Mouse (Mus musculus): ENCODE results near the gene Ctnnbl1. TPM values are rescaled to one million over a fixed set of nuclear protein-coding genes. Genes with fewer than 3 reads are reported as not detected.
A peak's percentile ranks its signal among the peaks of the same experiment; 100 is the strongest.

The Ctnnbl1 gene
- polyA plus RNA-seq, 1 experiment: 28.3 TPM

DNA sequence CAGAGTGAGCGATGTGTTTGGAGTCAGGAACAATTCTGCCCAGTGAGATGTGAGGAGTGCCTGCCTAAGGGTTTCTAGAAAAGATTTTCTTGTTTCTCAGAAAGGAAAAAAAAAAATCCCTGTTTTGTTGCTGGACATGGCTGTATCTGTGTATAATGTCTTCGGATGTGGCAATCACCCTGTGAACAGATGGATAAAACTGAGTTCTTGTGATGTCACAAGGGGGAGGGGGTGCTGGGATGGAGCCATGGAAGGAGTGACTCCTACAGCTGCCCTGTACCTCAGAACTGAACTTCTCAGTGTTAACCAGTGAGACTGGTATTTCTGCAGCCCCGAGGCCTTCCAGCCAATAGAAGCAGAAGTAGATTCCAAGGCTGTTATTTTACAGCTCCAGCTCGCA is 18.8 kb upstream of the Ctnnbl1 start:
- Histone ChIP-seq H3K4me3 (ENCODE audit: extremely low read depth, insufficient read depth, insufficient read length) (no peak overlapping the region), H3K36me3 (ENCODE audit: control insufficient read depth, insufficient read depth, low read length) (no peaks in the 10 kb centered on the region), H3K27ac (ENCODE audit: insufficient read depth, low read length) (no peak overlapping the region), H3K4me1 (ENCODE audit: control insufficient read depth, insufficient read depth, insufficient read length) (no peaks in the 10 kb centered on the region), H3K27me3 (ENCODE audit: control insufficient read depth, insufficient read depth, low read length) (no peaks in the 10 kb centered on the region)
- no peak for DNase-seq (ENCODE audit: low read depth in 1 of 2, low spot score in 2 of 2)
- TF ChIP-seq POLR2A (IDR thresholded peaks at IDR 0.05; ENCODE audit: low read depth, low read length) (no peak), CTCF (IDR thresholded peaks at IDR 0.05; ENCODE audit: extremely low read depth, insufficient read depth, insufficient read length, insufficient replicate concordance) (no peak)
- 80% methylated on average over 4 of the region's 4 CpGs for WGBS

DNA sequence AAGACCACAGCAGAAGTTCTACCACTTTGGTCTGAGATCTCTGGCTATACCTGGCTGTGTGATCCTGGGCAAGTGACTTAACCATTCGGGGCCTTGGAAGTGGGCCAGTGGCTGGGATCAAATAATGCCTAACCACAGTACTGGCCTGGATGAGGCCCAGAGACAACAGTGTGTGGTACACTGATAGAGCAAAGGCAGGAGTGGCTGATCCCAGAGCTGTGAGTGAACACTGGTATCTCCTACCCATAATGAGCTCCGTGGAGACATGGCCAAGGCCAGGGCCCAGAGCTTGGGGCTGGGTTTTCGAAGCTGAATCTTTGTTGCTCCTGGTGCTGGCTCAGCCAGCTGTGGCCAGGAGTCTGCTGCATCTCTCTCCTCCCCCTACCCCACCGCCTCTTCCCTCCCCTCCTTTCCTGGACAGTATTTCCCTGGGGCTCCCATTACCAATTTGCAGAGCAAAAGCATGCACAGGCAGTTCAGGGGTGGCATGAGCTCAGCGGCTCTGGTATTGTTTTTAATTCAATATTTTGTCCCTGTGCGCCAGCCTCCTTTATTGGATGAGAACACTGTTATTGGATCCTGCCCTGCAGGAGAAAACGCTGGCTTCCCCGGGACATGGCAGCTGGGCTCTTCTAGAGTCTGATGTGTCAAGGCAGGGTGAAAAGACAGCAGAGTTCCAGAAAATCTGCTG is 13.2 kb upstream of the Ctnnbl1 start:
- Histone ChIP-seq H3K4me3 (ENCODE audit: extremely low read depth, insufficient read depth, insufficient read length) (no peak overlapping the region), H3K4me1 (ENCODE audit: control insufficient read depth, insufficient read depth, insufficient read length) (no peaks in the 10 kb centered on the region), H3K36me3 (ENCODE audit: control insufficient read depth, insufficient read depth, low read length) (no peaks in the 10 kb centered on the region), H3K27me3 (ENCODE audit: control insufficient read depth, insufficient read depth, low read length) (no peaks in the 10 kb centered on the region), H3K27ac (ENCODE audit: insufficient read depth, low read length) (no peak overlapping the region)
- TF ChIP-seq CTCF (IDR thresholded peaks at IDR 0.05; ENCODE audit: extremely low read depth, insufficient read depth, insufficient read length, insufficient replicate concordance): no peak
- no peak for TF ChIP-seq POLR2A (IDR thresholded peaks at IDR 0.05; ENCODE audit: low read depth, low read length)
- WGBS: 81% methylated on average over 8 of the region's 8 CpGs
- no peak for DNase-seq (ENCODE audit: low read depth in 1 of 2, low spot score in 2 of 2)

DNA sequence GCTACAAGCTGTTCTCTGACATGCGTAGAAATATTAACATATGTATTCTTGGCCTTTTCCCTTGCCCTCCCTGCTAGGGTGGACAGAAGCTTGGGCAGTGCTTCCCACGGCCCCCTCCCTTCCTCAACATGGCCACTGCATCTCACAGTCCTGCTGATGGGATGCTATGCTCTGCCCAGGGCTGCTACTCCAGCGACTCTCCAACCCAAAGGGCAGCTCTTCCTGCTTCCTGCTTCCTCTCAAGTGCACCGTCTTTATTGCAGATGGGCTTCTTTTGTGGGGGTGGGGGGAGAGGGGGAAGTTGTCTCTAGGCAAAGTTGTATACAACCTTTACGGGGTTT is 12.7 kb upstream of the Ctnnbl1 start:
- Histone ChIP-seq H3K4me1 (ENCODE audit: control insufficient read depth, insufficient read depth, insufficient read length) (no peaks in the 10 kb centered on the region), H3K27ac (ENCODE audit: insufficient read depth, low read length) (no peak overlapping the region), H3K36me3 (ENCODE audit: control insufficient read depth, insufficient read depth, low read length) (no peaks in the 10 kb centered on the region), H3K27me3 (ENCODE audit: control insufficient read depth, insufficient read depth, low read length) (no peaks in the 10 kb centered on the region), H3K4me3 (ENCODE audit: extremely low read depth, insufficient read depth, insufficient read length) (no peak overlapping the region)
- WGBS: 34% methylated on average over 5 of the region's 5 CpGs
- TF ChIP-seq POLR2A (IDR thresholded peaks at IDR 0.05; ENCODE audit: low read depth, low read length) (no peak), CTCF (IDR thresholded peaks at IDR 0.05; ENCODE audit: extremely low read depth, insufficient read depth, insufficient read length, insufficient replicate concordance) (no peak)
- no peak for DNase-seq (ENCODE audit: low read depth in 1 of 2, low spot score in 2 of 2)

DNA sequence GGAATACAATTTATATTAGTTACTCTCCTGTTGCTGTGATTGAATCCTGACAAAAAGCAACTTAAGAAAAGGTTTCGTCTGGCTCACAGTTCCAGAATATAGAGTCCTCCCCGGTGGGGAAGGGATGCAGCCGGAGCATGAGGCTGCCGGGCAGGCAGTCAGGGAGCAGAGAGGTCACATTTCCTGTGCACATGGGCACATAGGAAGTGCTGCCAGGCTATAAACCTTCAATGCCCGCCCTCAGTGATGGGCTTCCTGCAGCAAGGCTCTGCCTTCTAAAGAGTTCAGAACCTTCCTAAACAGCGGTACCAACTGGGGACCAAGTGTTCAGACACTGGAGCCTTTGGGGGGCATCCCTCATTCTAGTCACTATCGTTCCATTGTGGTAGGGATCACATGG is 7.4 kb downstream of the Ctnnbl1 start:
- peak in 1 of 2 experiments; percentile 9 for DNase-seq (ENCODE audit: low read depth in 1 of 2, low spot score in 2 of 2)
- 14% methylated on average over 7 of the region's 7 CpGs for WGBS
- Histone ChIP-seq H3K4me1 (ENCODE audit: control insufficient read depth, insufficient read depth, insufficient read length) (peaks cover 4% of the 10 kb centered on the region), H3K27ac (ENCODE audit: insufficient read depth, low read length) (no peak overlapping the region), H3K27me3 (ENCODE audit: control insufficient read depth, insufficient read depth, low read length) (no peaks in the 10 kb centered on the region), H3K4me3 (ENCODE audit: extremely low read depth, insufficient read depth, insufficient read length) (no peak overlapping the region), H3K36me3 (ENCODE audit: control insufficient read depth, insufficient read depth, low read length) (no peaks in the 10 kb centered on the region)
- TF ChIP-seq POLR2A (IDR thresholded peaks at IDR 0.05; ENCODE audit: low read depth, low read length) (no peak), CTCF (IDR thresholded peaks at IDR 0.05; ENCODE audit: extremely low read depth, insufficient read depth, insufficient read length, insufficient replicate concordance) (no peak)

DNA sequence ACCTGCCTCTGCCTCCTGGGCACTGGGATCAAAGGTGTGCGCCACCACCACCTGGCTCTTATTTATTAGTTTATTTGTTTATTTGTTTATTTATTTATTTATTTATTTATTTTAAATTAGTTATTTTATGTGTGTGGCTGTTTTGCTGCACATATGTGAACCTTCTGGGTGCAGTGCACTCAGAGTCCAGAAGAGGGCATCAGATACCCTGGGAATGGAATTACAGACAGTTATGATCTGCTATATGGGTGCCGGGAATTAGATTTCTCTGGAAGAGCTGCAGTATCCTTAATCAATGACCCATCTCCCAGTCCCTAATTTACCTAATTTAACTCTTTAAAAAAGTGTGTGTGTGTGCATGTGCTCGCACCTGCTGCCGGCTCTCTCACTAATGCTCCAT is 8.5 kb downstream of the Ctnnbl1 start:
- H3K27me3 ChIP-seq (ENCODE audit: control insufficient read depth, insufficient read depth, low read length): no peaks in the 10 kb centered on the region
- H3K4me3 ChIP-seq (ENCODE audit: extremely low read depth, insufficient read depth, insufficient read length): no peak overlapping the region
- TF ChIP-seq CTCF (IDR thresholded peaks at IDR 0.05; ENCODE audit: extremely low read depth, insufficient read depth, insufficient read length, insufficient replicate concordance) (no peak), POLR2A (IDR thresholded peaks at IDR 0.05; ENCODE audit: low read depth, low read length) (no peak)
- DNase-seq (ENCODE audit: low read depth in 1 of 2, low spot score in 2 of 2): no peak
- no peaks in the 10 kb centered on the region for H3K36me3 ChIP-seq (ENCODE audit: control insufficient read depth, insufficient read depth, low read length)
- 98% methylated on average over 4 of the region's 4 CpGs for WGBS
- no peak overlapping the region for H3K27ac ChIP-seq (ENCODE audit: insufficient read depth, low read length)
- peaks cover 4% of the 10 kb centered on the region for H3K4me1 ChIP-seq (ENCODE audit: control insufficient read depth, insufficient read depth, insufficient read length)

DNA sequence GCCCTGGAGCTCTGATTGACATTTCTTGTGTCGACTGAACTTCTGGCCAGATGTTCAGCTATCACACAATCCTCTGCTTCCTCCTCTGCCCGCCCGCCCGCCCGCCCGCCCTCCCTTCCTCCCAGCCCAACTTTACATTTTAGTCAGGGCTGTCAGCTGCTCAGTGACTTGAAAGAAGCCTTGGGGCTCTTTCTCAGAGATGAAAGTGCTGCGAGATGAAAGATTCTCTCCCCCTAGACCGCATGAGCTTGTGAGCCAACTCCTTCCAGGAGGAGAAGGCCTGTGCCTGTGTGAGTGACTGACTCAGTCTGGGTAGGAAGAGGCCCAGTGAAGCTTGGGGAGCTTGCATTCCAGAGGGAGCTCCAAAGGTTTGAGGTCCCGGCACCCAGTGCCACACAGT is 9.4 kb downstream of the Ctnnbl1 start:
- TF ChIP-seq CTCF (IDR thresholded peaks at IDR 0.05; ENCODE audit: extremely low read depth, insufficient read depth, insufficient read length, insufficient replicate concordance) (no peak), POLR2A (IDR thresholded peaks at IDR 0.05; ENCODE audit: low read depth, low read length) (no peak)
- peaks cover 4% of the 10 kb centered on the region for H3K4me1 ChIP-seq (ENCODE audit: control insufficient read depth, insufficient read depth, insufficient read length)

DNA sequence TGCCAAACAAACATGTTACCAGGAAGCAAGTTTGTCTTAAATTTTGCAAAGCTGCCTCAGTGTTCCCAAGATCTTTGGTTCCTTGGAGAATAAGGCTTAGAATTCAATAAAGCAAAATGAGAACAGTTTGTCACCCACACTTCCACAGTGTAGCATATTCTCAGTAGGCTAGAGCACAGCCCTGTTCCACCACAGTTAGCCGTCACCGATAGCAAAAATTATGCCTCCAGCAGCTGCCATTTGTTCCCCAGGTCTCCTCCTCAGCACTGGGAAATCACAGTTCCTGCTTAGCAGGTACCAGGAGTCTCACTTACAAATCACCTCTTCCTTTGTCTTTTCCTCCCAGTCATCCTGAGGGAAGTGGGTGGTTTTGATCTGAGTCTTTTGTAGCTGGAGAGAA is 10.8 kb downstream of the Ctnnbl1 start:
- no peak for TF ChIP-seq POLR2A (IDR thresholded peaks at IDR 0.05; ENCODE audit: low read depth, low read length)
- TF ChIP-seq CTCF (IDR thresholded peaks at IDR 0.05; ENCODE audit: extremely low read depth, insufficient read depth, insufficient read length, insufficient replicate concordance): no peak
- Histone ChIP-seq H3K27ac (ENCODE audit: insufficient read depth, low read length) (no peak overlapping the region), H3K4me3 (ENCODE audit: extremely low read depth, insufficient read depth, insufficient read length) (no peak overlapping the region), H3K27me3 (ENCODE audit: control insufficient read depth, insufficient read depth, low read length) (no peaks in the 10 kb centered on the region), H3K36me3 (ENCODE audit: control insufficient read depth, insufficient read depth, low read length) (no peaks in the 10 kb centered on the region), H3K4me1 (ENCODE audit: control insufficient read depth, insufficient read depth, insufficient read length) (peaks cover 4% of the 10 kb centered on the region)
- DNase-seq (ENCODE audit: low read depth in 1 of 2, low spot score in 2 of 2): no peak
- 92% methylated on average over 2 of the region's 2 CpGs for WGBS

More for the DNA sequence above, 9.4 kb downstream of the Ctnnbl1 start:
- Histone ChIP-seq H3K27me3 (ENCODE audit: control insufficient read depth, insufficient read depth, low read length) (no peaks in the 10 kb centered on the region), H3K27ac (ENCODE audit: insufficient read depth, low read length) (peak overlapping the region; percentile 37; the same call in 1 of the 2 replicates), H3K36me3 (ENCODE audit: control insufficient read depth, insufficient read depth, low read length) (no peaks in the 10 kb centered on the region), H3K4me3 (ENCODE audit: extremely low read depth, insufficient read depth, insufficient read length) (no peak overlapping the region)
- DNase-seq (ENCODE audit: low read depth in 1 of 2, low spot score in 2 of 2): peak in 1 of 2 experiments; percentile 30
- 65% methylated on average over 9 of the region's 9 CpGs for WGBS
